Mouse (Mus musculus): ENCODE data around the gene Gm6871. TPM values are rescaled to one million over a fixed set of nuclear protein-coding genes. Genes with fewer than 3 reads are reported as not detected.

Gm6871 gene
- polyA plus RNA-seq, 1 experiment: 34.6 TPM

DNA sequence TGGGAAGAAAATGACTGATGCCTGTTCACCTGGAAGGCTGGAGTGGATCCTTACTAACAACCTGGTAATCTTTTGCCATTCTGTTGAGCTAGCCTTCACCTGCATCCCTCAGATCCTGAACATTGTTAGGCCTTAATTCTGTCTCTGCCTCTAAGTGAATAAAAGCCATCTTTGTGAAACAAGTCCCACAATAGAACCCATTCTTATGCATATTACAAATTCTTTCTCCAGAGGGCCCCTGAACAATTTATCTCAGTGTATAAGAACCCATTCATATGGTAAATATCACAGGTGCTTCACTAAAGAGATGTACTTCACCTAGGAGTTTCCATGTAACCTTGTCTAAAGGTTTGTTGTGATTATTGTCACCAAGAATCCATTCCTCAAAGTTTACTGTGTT is 8.6 kb upstream of the Gm6871 start:
- H3K9me3 ChIP-seq (replicated peaks; ENCODE audit: control insufficient read depth, insufficient read depth, low read length, poor library complexity, severe bottlenecking): peaks cover 35% of the 10 kb centered on the region
- TF ChIP-seq POLR2A (IDR thresholded peaks at IDR 0.05; ENCODE audit: insufficient read depth, low read length): no peak
- TF ChIP-seq EP300 (IDR thresholded peaks at IDR 0.05; ENCODE audit: insufficient read depth, low read depth, low read length): no peak
- TF ChIP-seq CTCF (IDR thresholded peaks at IDR 0.05; ENCODE audit: low read depth, low read length): no peak
- no peak overlapping the region for H3K4me3 ChIP-seq (ENCODE audit: low read depth, low read length)
- peak overlapping the region; percentile 98 for H3K27ac ChIP-seq (ENCODE audit: insufficient read depth, low read length)
- no peaks in the 10 kb centered on the region for H3K4me1 ChIP-seq (ENCODE audit: control insufficient read depth, insufficient read depth, low read length)
- no peaks in the 10 kb centered on the region for H3K27me3 ChIP-seq (ENCODE audit: control insufficient read depth, insufficient read depth, low read length, poor library complexity, severe bottlenecking)
- H3K9ac ChIP-seq (ENCODE audit: low read depth, poor library complexity, severe bottlenecking): no peak overlapping the region
- no peaks in the 10 kb centered on the region; the same call in 1 of the 2 replicates for H3K36me3 ChIP-seq (ENCODE audit: control insufficient read depth, insufficient read depth, low read length, poor library complexity, severe bottlenecking)

DNA sequence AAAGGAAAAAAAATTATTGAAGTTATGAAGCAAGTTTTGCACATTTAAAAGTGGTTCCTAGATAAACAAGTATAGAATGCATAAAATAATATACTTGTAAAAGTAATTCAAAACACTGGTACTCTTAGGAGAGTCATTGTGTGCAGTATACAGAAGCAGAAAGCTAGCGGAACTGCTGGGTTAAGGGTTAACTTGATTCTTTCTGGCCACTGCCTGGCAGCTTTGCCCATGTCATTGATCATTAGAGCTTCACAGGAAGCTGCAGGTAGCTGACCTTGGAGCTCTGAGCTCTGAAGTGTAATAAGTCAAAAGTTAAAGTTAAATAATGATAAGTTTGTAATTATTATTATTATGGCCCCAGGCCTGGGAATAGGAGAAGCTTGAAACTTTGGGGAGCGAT is 4.5 kb upstream of the Gm6871 start:
- H3K9ac ChIP-seq (ENCODE audit: low read depth, poor library complexity, severe bottlenecking): no peak overlapping the region
- TF ChIP-seq EP300 (IDR thresholded peaks at IDR 0.05; ENCODE audit: insufficient read depth, low read depth, low read length): no peak
- H3K9me3 ChIP-seq (replicated peaks; ENCODE audit: control insufficient read depth, insufficient read depth, low read length, poor library complexity, severe bottlenecking): no peaks in the 10 kb centered on the region
- H3K36me3 ChIP-seq (ENCODE audit: control insufficient read depth, insufficient read depth, low read length, poor library complexity, severe bottlenecking): no peaks in the 10 kb centered on the region
- H3K27me3 ChIP-seq (ENCODE audit: control insufficient read depth, insufficient read depth, low read length, poor library complexity, severe bottlenecking): no peaks in the 10 kb centered on the region
- H3K27ac ChIP-seq (ENCODE audit: insufficient read depth, low read length): no peak overlapping the region
- H3K4me1 ChIP-seq (ENCODE audit: control insufficient read depth, insufficient read depth, low read length): no peaks in the 10 kb centered on the region
- H3K4me3 ChIP-seq (ENCODE audit: low read depth, low read length): no peak overlapping the region

DNA sequence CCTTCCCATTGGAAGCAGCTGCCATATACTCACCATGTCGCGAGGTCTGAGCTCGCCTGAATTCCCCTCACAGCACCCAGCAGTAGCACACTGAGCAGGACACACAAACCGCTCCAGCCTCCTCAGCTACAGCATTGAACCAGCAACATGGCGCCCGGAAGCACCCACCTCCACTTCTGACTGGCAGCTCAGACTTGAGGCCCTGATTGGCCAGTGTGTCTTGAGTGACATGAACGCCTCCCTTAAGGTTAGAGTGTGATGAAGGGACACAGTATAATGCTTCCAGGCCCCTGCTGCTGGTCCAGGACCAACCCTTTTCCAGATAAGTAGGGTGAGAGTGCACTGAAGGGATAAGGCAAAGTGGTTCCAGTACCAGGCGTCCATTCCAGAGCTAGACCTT is 12.8 kb downstream of the Gm6871 start:
- Histone ChIP-seq H3K36me3 (ENCODE audit: control insufficient read depth, insufficient read depth, low read length, poor library complexity, severe bottlenecking) (peaks cover 10% of the 10 kb centered on the region; the same call in 1 of the 2 replicates), H3K27ac (ENCODE audit: insufficient read depth, low read length) (peak overlapping the region; percentile 58), H3K4me1 (ENCODE audit: control insufficient read depth, insufficient read depth, low read length) (no peaks in the 10 kb centered on the region), H3K9ac (ENCODE audit: low read depth, poor library complexity, severe bottlenecking) (peak overlapping the region; percentile 76), H3K9me3 (replicated peaks; ENCODE audit: control insufficient read depth, insufficient read depth, low read length, poor library complexity, severe bottlenecking) (peaks cover 11% of the 10 kb centered on the region; the same call in 1 of the 2 replicates), H3K27me3 (ENCODE audit: control insufficient read depth, insufficient read depth, low read length, poor library complexity, severe bottlenecking) (no peaks in the 10 kb centered on the region), H3K4me3 (ENCODE audit: low read depth, low read length) (peak overlapping the region; percentile 100)
- no peak for TF ChIP-seq EP300 (IDR thresholded peaks at IDR 0.05; ENCODE audit: insufficient read depth, low read depth, low read length)
- TF ChIP-seq POLR2A (IDR thresholded peaks at IDR 0.05; ENCODE audit: insufficient read depth, low read length): peak; percentile 24

DNA sequence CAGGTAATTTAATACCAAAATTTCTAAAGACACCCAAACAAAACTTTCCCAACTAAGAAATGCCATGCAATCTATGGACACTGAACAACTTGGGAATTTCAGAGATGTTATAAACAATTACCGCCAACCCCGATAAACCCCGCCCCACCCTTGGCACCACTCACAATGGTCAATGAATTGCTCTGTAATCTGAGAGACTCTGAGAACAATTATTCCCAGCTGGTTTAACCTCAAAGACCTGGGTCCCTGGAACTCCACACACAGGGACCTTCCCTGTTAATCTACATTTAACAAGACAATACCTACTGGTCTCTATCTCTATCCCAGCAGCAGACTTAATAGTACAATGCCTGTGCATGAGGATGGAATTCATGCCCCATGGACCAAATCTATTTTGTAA is 60.8 kb downstream of the Gm6871 start:
- H3K9ac ChIP-seq (ENCODE audit: low read depth, poor library complexity, severe bottlenecking): no peak overlapping the region
- TF ChIP-seq CTCF (IDR thresholded peaks at IDR 0.05; ENCODE audit: low read depth, low read length) (no peak), POLR2A (IDR thresholded peaks at IDR 0.05; ENCODE audit: insufficient read depth, low read length) (no peak), EP300 (IDR thresholded peaks at IDR 0.05; ENCODE audit: insufficient read depth, low read depth, low read length) (no peak)
- H3K4me3 ChIP-seq (ENCODE audit: low read depth, low read length): no peak overlapping the region
- no peaks in the 10 kb centered on the region for H3K9me3 ChIP-seq (replicated peaks; ENCODE audit: control insufficient read depth, insufficient read depth, low read length, poor library complexity, severe bottlenecking)
- H3K27me3 ChIP-seq (ENCODE audit: control insufficient read depth, insufficient read depth, low read length, poor library complexity, severe bottlenecking): no peaks in the 10 kb centered on the region; the same call in 1 of the 2 replicates
- H3K36me3 ChIP-seq (ENCODE audit: control insufficient read depth, insufficient read depth, low read length, poor library complexity, severe bottlenecking): no peaks in the 10 kb centered on the region
- H3K4me1 ChIP-seq (ENCODE audit: control insufficient read depth, insufficient read depth, low read length): no peaks in the 10 kb centered on the region
- H3K27ac ChIP-seq (ENCODE audit: insufficient read depth, low read length): peak overlapping the region; percentile 86

DNA sequence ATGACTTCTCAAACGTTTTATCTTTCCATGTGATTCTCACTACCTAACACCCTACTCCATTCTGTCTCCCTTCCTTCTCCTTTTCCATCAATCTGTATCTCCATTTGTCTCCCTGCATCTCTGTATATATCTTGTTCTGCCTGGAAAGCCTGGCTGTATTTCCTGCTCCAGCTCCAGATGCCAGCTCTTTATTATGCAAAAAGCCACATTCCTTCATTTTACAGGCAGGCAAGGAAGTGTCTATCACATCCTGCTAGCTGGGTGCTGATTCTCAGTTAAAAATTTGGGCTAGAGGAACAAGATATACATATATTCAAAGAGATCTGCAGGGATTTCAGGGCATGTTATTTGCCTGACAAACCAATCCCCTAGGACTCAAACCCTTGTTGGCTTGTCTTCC is 61.3 kb downstream of the Gm6871 start:
- peak overlapping the region; percentile 86 for H3K27ac ChIP-seq (ENCODE audit: insufficient read depth, low read length)

DNA sequence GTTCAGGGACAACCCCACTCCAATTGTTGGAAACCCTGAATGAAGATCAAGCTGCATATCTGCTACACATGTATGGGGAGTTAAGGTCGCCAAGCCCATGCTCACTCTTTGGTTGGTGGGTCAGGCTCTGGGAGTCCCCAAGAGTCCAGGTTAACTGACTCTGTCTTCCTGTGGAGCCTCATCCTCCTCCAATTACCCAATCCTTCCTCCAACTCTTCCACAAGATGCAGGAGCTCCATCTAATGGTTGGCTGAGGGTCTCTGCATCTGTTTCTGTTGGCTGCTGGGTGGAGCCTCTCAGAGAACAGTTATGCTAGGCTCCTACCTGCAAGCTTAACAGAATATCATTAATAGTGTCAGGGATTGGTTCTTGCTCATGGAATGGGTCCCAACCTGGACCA is 71.1 kb downstream of the Gm6871 start:
- no peaks in the 10 kb centered on the region for H3K9me3 ChIP-seq (replicated peaks; ENCODE audit: control insufficient read depth, insufficient read depth, low read length, poor library complexity, severe bottlenecking)
- peak; percentile 36 for TF ChIP-seq CTCF (IDR thresholded peaks at IDR 0.05; ENCODE audit: low read depth, low read length)
- TF ChIP-seq POLR2A (IDR thresholded peaks at IDR 0.05; ENCODE audit: insufficient read depth, low read length): no peak
- H3K36me3 ChIP-seq (ENCODE audit: control insufficient read depth, insufficient read depth, low read length, poor library complexity, severe bottlenecking): no peaks in the 10 kb centered on the region
- H3K27me3 ChIP-seq (ENCODE audit: control insufficient read depth, insufficient read depth, low read length, poor library complexity, severe bottlenecking): no peaks in the 10 kb centered on the region
- H3K4me1 ChIP-seq (ENCODE audit: control insufficient read depth, insufficient read depth, low read length): peaks cover 2% of the 10 kb centered on the region
- no peak overlapping the region for H3K27ac ChIP-seq (ENCODE audit: insufficient read depth, low read length)
- no peak overlapping the region for H3K9ac ChIP-seq (ENCODE audit: low read depth, poor library complexity, severe bottlenecking)
- H3K4me3 ChIP-seq (ENCODE audit: low read depth, low read length): no peak overlapping the region

More for the DNA sequence above, 61.3 kb downstream of the Gm6871 start:
- H3K9me3 ChIP-seq (replicated peaks; ENCODE audit: control insufficient read depth, insufficient read depth, low read length, poor library complexity, severe bottlenecking): no peaks in the 10 kb centered on the region
- H3K27me3 ChIP-seq (ENCODE audit: control insufficient read depth, insufficient read depth, low read length, poor library complexity, severe bottlenecking): no peaks in the 10 kb centered on the region; the same call in 1 of the 2 replicates
- no peak overlapping the region for H3K9ac ChIP-seq (ENCODE audit: low read depth, poor library complexity, severe bottlenecking)
- TF ChIP-seq EP300 (IDR thresholded peaks at IDR 0.05; ENCODE audit: insufficient read depth, low read depth, low read length): no peak
- no peak for TF ChIP-seq CTCF (IDR thresholded peaks at IDR 0.05; ENCODE audit: low read depth, low read length)
- TF ChIP-seq POLR2A (IDR thresholded peaks at IDR 0.05; ENCODE audit: insufficient read depth, low read length): no peak
- H3K4me3 ChIP-seq (ENCODE audit: low read depth, low read length): no peak overlapping the region
- H3K4me1 ChIP-seq (ENCODE audit: control insufficient read depth, insufficient read depth, low read length): no peaks in the 10 kb centered on the region
- H3K36me3 ChIP-seq (ENCODE audit: control insufficient read depth, insufficient read depth, low read length, poor library complexity, severe bottlenecking): no peaks in the 10 kb centered on the region
